Mouse (Mus musculus) ovary, adult 18-20 months (tissue): ENCODE measurements around the gene Ccl9.
A peak's percentile ranks its signal among the peaks of the same experiment; 100 is the strongest.
"Not testable (repeated sequence)": the region's sequence is repeated elsewhere in the genome, so short reads cannot be mapped to it uniquely, and the experiment has no call there.

Experiments
- DNase-seq: peaks from one replicate; pipeline ENCODE4 v3.0.0; 2022; ENCODE audit warnings: low spot score, mixed read lengths

The Ccl9 gene

DNA sequence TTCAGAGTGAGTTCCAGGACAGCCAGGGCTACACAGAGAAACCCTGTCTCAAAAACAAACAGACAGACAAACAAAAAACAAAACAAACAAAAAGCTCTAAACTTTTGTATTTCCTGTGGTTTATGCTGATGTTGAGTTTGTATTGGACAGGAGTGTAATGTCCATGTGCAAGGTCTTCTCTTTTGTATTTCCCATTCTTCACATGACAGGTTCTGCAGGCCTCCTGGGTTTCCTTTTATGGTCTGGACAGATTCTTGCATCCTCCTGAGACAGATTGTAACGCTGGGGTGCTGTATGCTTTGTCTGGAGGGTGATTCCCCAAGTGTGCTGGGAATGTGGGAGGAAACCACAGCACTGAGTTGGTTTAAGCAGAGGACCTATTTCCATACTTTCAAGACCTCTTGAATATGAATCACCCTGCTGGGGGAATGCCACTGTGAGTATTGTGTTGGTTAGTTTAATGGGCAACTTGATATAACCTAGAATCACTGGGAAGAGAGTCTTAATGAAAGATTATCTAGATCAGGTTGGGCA lies 2.3 kb upstream of the Ccl9 start:
- no peak for DNase-seq

DNA sequence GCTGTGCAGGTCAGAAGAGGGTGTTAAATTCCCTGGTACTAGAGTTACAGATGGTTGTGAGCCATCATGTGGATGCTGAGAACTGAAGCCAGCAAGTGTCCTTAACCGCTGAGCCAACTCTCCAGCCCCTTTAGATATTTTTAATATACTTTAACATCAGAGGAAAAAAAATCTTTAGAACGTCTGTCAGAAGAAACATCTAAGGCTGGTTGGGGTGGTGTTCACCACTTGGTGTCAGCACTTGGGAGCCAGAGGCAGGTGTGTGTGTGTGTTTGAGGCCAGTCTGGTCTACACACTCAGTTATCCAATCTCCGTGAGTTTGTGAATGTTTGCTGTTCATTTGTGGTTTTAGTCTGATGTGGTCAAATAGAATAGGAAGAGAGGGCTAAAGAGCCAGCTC lies 563 bp upstream of the Ccl9 start:
- DNase-seq = no peak

- DNase-seq = no peak
These were observed 1.4 kb downstream of the Ccl9 start for GRCm38 (mm10) chr11:83576927-83577555.

- no peak for DNase-seq
These were observed 5.6 kb downstream of the Ccl9 start for GRCm38 (mm10) chr11:83572834-83573233.

- peak; percentile 20 for DNase-seq
These were observed 6.2 kb downstream of the Ccl9 start for GRCm38 (mm10) chr11:83572223-83572622.

DNA sequence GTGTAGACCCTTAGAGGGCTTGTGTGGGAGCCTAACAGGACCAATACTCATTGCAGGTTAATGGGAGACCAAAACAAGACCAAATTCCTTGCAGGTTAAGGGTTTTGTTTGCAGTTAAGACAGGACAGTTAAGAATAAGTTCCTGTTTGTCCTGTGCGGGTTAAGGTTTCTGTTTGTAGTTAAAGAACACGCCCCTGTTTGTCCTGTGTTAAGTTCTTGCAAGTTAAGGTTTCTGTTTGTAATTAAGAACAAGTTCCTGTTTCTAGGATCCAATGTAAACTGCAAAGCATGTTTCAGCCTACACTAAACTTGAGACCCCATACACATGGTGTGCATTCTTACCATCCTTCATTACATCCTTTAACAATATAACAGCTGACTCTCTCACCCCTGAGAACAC lies 8.2 kb downstream of the Ccl9 start:
- no peak for DNase-seq

DNA sequence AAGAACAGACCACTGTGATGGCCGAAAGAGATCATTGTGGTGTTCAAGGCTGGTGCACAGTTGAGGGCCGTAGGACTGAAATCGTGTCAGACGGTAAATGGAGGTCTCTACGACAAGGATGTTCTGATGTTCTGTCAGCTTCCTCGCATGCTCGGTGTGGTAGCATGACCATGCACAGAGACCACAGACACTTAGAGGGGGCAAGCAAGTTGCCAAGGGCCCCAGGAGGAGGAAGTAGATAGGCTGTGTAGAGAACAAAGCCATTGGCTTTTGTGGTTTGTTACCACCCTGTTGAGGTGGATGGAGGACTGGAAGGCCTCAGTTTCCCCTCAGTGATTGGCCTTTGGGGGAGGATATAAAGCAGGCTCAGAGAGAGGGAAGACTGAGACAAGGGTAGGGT lies 9.2 kb downstream of the Ccl9 start:
- DNase-seq = no peak

DNA sequence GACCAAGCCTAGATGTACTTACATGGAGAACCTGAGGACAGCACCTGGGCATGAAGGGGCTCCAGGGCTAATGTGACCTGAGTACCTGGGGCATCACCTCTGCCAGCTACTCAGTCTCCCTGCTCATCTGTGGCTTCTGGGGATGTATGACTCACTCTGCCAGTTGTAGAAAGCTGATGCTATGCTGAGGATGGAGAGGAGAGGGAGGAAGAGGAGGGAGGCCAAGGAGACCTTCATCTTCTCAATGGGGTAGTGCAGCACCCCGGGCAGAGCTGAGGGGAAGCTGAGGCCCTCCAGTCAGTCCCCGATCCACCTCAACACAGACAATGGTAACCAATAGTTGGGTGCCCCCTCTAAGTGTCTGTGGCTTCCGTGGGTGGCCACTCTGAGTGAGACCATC lies 9.7 kb downstream of the Ccl9 start:
- DNase-seq = no peak

GRCm38 (mm10) chr11:83568061-83568460 lies 10.4 kb downstream of the Ccl9 start:
- DNase-seq = no peak

- DNase-seq = no peak
These were observed 11.1 kb downstream of the Ccl9 start for GRCm38 (mm10) chr11:83567311-83567710.

GRCm38 (mm10) chr11:83566617-83567016 lies 11.8 kb downstream of the Ccl9 start:
- DNase-seq = no peak

DNA sequence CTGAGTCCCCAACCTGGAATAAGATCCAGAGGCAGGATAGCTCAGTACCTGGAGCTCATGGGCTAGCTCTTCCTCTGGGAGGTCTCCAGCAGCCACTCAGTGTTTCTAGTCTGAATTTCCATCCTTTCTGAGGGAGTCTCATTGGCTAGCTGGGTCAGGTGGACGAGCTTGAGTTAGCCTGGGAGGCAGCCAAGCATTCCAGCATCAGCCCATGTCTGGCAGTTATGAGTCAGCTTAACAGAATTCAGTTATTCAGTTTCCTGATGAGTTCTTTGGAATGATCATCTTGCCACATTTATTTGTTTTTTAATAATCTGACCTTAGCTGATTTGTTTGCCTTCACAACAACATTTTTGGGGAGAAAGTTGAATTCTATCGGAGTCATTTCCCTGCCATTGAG lies 14.7 kb downstream of the Ccl9 start:
- no peak for DNase-seq

DNA sequence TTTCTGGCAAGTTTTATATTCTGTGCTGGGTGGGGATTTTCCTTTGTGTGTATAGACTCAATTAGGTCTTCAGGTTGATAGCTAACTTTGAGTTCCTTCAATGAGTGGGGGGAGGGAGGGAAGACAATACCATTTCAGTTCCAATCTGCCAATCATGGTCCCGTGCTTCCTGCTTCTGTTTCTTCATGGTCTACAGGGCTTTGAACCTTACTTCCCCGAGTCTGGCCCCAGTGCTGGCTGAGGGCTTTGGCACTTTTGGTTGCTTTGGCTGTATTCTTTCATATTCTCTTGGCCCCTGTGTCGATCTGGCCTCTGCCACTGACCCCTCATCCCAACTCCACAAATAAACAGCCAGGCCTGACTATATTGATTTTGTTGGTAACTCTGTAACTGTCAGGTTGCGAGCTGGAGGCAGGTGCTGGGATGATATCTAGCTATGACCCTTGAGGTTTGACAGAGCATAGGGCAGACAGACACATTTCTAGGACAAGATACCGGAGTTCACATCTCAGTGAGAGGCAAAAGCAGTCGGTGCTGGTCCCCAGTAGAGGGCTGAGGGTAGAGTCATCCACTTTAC lies 16.0 kb downstream of the Ccl9 start:
- DNase-seq = no peak

DNA sequence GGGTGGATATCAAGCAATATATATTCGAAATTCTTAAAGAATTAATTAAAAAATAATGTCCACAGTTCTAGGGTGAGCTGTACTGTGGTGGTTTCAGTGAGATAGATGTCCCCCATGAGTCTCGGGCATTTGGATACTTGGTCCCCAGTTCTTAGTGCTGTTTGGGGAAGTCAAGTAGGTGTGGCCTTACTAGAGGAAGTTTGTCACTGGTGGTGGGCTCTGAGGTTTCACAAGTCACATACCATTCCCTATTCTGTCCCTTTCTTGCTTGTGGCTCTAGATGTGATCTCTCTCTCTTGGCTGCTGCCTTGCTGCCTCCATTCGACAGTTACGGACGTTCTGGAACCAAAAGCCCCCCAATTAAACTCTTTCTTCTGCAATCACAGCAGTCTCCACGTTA lies 18.0 kb downstream of the Ccl9 start:
- no peak for DNase-seq

DNA sequence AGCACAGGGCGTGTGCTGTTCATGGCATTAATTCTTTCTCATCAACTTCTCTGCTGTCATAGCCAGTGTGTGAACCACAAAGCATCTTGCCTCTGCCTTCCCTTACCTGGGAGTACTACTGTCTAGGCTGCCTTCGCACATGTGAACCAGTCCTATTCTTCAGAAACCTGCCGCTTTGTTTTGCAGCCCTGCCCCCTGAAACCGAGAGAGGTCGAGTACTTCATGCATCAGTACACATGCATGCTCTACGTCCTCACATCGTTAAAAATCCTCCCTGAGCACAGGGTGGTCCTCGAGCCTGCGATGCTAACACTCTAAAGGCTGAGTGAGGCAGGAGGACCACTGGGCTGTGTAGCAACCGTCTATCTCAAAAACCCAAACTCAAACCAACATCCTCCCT lies 21.4 kb downstream of the Ccl9 start:
- no peak for DNase-seq

- no peak for DNase-seq
These were observed 22.2 kb downstream of the Ccl9 start for GRCm38 (mm10) chr11:83556085-83556781.

GRCm38 (mm10) chr11:83551668-83552067 lies 26.8 kb downstream of the Ccl9 start:
- no peak for DNase-seq

- DNase-seq = not testable (repeated sequence)
These were observed 27.4 kb downstream of the Ccl9 start for GRCm38 (mm10) chr11:83551037-83551436.

DNA sequence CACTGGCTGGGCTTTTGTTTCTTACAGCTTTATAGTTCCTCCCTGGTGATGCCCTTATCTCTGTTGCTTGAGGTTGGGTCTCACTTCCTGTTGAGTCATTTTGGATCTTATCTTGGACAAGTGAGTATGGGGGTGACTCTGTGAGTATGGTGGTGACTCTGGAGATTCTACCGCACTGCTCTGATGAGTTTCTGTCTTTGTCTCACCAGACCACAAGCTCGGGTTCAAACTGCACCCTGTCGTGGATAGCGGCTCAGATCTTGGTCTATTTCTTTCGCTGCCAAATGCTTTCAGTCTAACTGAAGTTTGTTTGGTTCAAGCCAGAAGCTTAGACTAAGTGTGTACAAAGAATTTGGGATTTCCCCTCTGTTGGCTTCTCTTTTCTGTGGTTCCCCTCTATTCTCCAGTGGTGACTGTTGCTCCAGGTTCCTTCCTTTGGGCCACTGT lies 28.2 kb downstream of the Ccl9 start:
- DNase-seq = no peak

GRCm38 (mm10) chr11:83544214-83544613 lies 34.2 kb downstream of the Ccl9 start:
- no peak for DNase-seq

- no peak for DNase-seq
These were observed 37.0 kb downstream of the Ccl9 start for GRCm38 (mm10) chr11:83541415-83541814.

DNA sequence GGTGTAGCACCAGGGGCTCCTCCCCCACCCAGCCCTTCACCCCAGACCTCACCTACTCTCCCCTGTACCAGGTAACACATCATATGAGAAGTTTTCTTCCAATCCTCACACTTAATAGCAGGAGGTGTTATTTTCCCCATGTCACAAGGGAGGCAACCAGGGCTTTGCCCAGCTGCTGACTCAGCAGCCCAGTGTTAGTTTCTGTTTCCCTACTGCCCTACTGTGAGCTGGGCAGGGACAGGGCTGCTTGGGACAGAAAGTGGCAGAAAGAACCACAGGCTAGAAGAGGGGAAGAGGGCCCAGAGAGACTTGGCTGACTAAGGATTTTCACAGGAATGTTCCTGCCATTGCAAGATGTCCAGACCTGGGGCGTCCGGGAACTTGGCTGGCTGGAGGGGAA lies 37.5 kb downstream of the Ccl9 start:
- no peak for DNase-seq

- no peak for DNase-seq
These were observed 39.6 kb downstream of the Ccl9 start for GRCm38 (mm10) chr11:83538705-83539314.
